Mouse (Mus musculus) bone marrow, adult 2 months (tissue): Measurements from ENCODE around the gene Trim16.

ENCODE experiments used
- CTCF ChIP-seq: fragments of 200-500 bp; IDR thresholded peaks from 2 replicates; pipeline ENCODE4 v1.5.1; 2011; ENCODE audit warnings: low read length, control low read depth; ENCODE audit not compliant: control insufficient read depth, insufficient read depth
- POLR2A ChIP-seq: fragments of 200-500 bp; IDR thresholded peaks from 2 replicates; pipeline ENCODE4 v1.6.1; 2011; ENCODE audit warnings: low read depth, mild to moderate bottlenecking, control low read depth, low read length, borderline replicate concordance; ENCODE audit not compliant: control insufficient read depth

- TF ChIP-seq CTCF (no peak), POLR2A (no peak)
Measured at GRCm38 (mm10) chr11:62846961-62847654, 27.1 kb downstream of the Trim16 start, which contains the start of gene Fbxw10.
